Mouse (Mus musculus): ENCODE data around the gene Thada.

Gene Thada

GRCm38 (mm10) chr17:84185581-84186450 is 280.2 kb downstream of the Thada start:
- DNase-seq (ENCODE audit: low spot score): peak; percentile 66

GRCm38 (mm10) chr17:84185011-84185411 is 281.0 kb downstream of the Thada start:
- DNase-seq (ENCODE audit: low spot score): no peak

GRCm38 (mm10) chr17:84183291-84183781 is 282.7 kb downstream of the Thada start:
- DNase-seq (ENCODE audit: low spot score): peak; percentile 74

- no peak for DNase-seq (ENCODE audit: low spot score)
Observed at GRCm38 (mm10) chr17:84182311-84183271, 283.4 kb downstream of the Thada start.

GRCm38 (mm10) chr17:84181502-84182310 is 284.3 kb downstream of the Thada start:
- DNase-seq (ENCODE audit: low spot score): peak; percentile 60

- DNase-seq (ENCODE audit: low spot score): peak; percentile 55
Observed at GRCm38 (mm10) chr17:84180715-84181501, 285.1 kb downstream of the Thada start.

- DNase-seq (ENCODE audit: low spot score): no peak
Observed at GRCm38 (mm10) chr17:84179973-84180365, 286.0 kb downstream of the Thada start.

- no peak for DNase-seq (ENCODE audit: low spot score)
Observed at GRCm38 (mm10) chr17:84179026-84179972, 286.7 kb downstream of the Thada start.

GRCm38 (mm10) chr17:84177481-84177880 is 288.5 kb downstream of the Thada start:
- DNase-seq (ENCODE audit: low spot score): no peak

GRCm38 (mm10) chr17:84176446-84176845 is 289.6 kb downstream of the Thada start:
- no peak for DNase-seq (ENCODE audit: low spot score)

- DNase-seq (ENCODE audit: low spot score): no peak
Observed at GRCm38 (mm10) chr17:84175196-84175595, 290.8 kb downstream of the Thada start.

GRCm38 (mm10) chr17:84167377-84167776 is 298.6 kb downstream of the Thada start:
- no peak for DNase-seq (ENCODE audit: low spot score)

GRCm38 (mm10) chr17:84166135-84166860 is 299.7 kb downstream of the Thada start:
- DNase-seq (ENCODE audit: low spot score): no peak

GRCm38 (mm10) chr17:84165735-84166134 is 300.3 kb downstream of the Thada start:
- no peak for DNase-seq (ENCODE audit: low spot score)

GRCm38 (mm10) chr17:84164146-84164545 is 301.9 kb downstream of the Thada start:
- DNase-seq (ENCODE audit: low spot score): no peak

- DNase-seq (ENCODE audit: low spot score): no peak
Observed at GRCm38 (mm10) chr17:84163066-84163785, 302.8 kb downstream of the Thada start.

GRCm38 (mm10) chr17:84162211-84162760 is 303.7 kb downstream of the Thada start:
- DNase-seq (ENCODE audit: low spot score): no peak
